Mouse (Mus musculus) intestine, embryonic 14.5 days (tissue): Measurements from ENCODE around the gene Cadm3. TPM values are rescaled to one million over a fixed set of nuclear protein-coding genes. Genes with fewer than 3 reads are reported as not detected.

ENCODE experiments used
- polyA plus RNA-seq: library from polyadenylated mRNA; unstranded; fragments of >200 nt; fragmentation: Nextera tagmentation; extraction: Ambion mirVana; gene quantifications from 2 replicates; pipeline ENCODE4 v1.2.1, GENCODE M21; 2014

Gene Cadm3
- polyA plus RNA-seq, 1 experiment from 2014 or later: 7.7 TPM

Other genes with a start within 250 kb of the Cadm3 start
- not detected in 2 replicates for gene Olfr1408, start 230.3 kb downstream of the Cadm3 start, polyA plus RNA-seq
- gene Olfr1406, start 177.1 kb downstream of the Cadm3 start, polyA plus RNA-seq: not detected in 2 replicates
- gene Olfr218, start 169.9 kb downstream of the Cadm3 start, polyA plus RNA-seq: not detected in 2 replicates
- gene Olfr1404, start 155.3 kb downstream of the Cadm3 start, polyA plus RNA-seq: not detected in 2 replicates
- gene Fcer1a, start 140.5 kb downstream of the Cadm3 start, polyA plus RNA-seq: not detected in 2 replicates
- not detected in 2 replicates for gene Olfr418, start 101.7 kb downstream of the Cadm3 start, polyA plus RNA-seq
- not detected in 2 replicates for gene Mptx2, start 89.9 kb downstream of the Cadm3 start, polyA plus RNA-seq
- 1.1 and 1.2 TPM in 2 replicates for gene Ackr1, start 33.9 kb downstream of the Cadm3 start, polyA plus RNA-seq
- 2.8 and 3.9 TPM in 2 replicates for gene Aim2, start 16.8 kb downstream of the Cadm3 start, polyA plus RNA-seq
- gene Ifi206, start 123.3 kb upstream of the Cadm3 start, polyA plus RNA-seq: 0.18 and 0.34 TPM in 2 replicates
- not detected in 2 replicates for gene Ifi214, start 168.3 kb upstream of the Cadm3 start, polyA plus RNA-seq
- gene Ifi213, start 231.6 kb upstream of the Cadm3 start, polyA plus RNA-seq: 0.09 TPM in 1 of 2 replicates, not detected in the other